Mouse (Mus musculus): ENCODE results near the gene Slc25a13.

- TF ChIP-seq CTCF (IDR thresholded peaks at IDR 0.05; ENCODE audit: insufficient read depth, low read depth, low read length) (no peak), POLR2A (IDR thresholded peaks at IDR 0.05; ENCODE audit: insufficient read depth, low read depth, low read length) (no peak)
Observed at GRCm38 (mm10) chr6:6093978-6094377, 123.0 kb downstream of the Slc25a13 start.
